In genomic region chr15:27467641-27468040, GRCm38 (mm10) we compare ENCODE assay signal across 8 mouse cellular contexts. TPM values are rescaled to one million over a fixed set of nuclear protein-coding genes. Genes with fewer than 3 reads are reported as not detected.
DNase-seq lines count a peak whose midpoint lies in the region; ATAC-seq and TF ChIP-seq lines count a peak whose summit lies in the region.

No protein-coding gene starts in this region.

- WGBS in embryonic facial prominence, embryonic 10.5 days, result 15% methylated on average over 7 of the region's 7 CpGs
- WGBS in hindbrain, embryonic 16.5 days, result 9% methylated on average over 7 of the region's 7 CpGs
- WGBS in midbrain, embryonic 16.5 days, result 6% methylated on average over 7 of the region's 7 CpGs

- ATAC-seq in hindbrain, embryonic 16.5 days, result 0 out of 2 replicates have a peak, but pooled peaks have one; percentile 12
- no peak for ATAC-seq in midbrain, embryonic 16.5 days
- ATAC-seq in granulocyte monocyte progenitor cell, adult 5-6 weeks (replicated peaks; ENCODE audit: poor library complexity, severe bottlenecking), result no peak

- no peak for DNase-seq in gastrocnemius, adult 2 months
- no peak for DNase-seq in gastrocnemius, postnatal 25 days
- peak; percentile 40 for DNase-seq in A20 (ENCODE audit: low read depth, low spot score)
- DNase-seq in embryonic facial prominence, embryonic 10.5 days (ENCODE audit: low spot score), result no peak
- no peak for DNase-seq in gastrocnemius, postnatal 36 days

- H3K36me3 ChIP-seq in embryonic facial prominence, embryonic 10.5 days (replicated peaks), result no peaks in the 10 kb centered on the region
- H3K36me3 ChIP-seq in hindbrain, embryonic 16.5 days (ENCODE audit: control insufficient read depth, insufficient read depth, low read length), result no peaks in the 10 kb centered on the region
- no peaks in the 10 kb centered on the region for H3K36me3 ChIP-seq in midbrain, embryonic 16.5 days (ENCODE audit: control insufficient read depth, insufficient read depth, low read length)

- peak overlapping the region; percentile 95 for H3K4me3 ChIP-seq in gastrocnemius, adult 2 months
- H3K4me3 ChIP-seq in embryonic facial prominence, embryonic 10.5 days, result peak overlapping the region; percentile 63
- peak overlapping the region; percentile 88 for H3K4me3 ChIP-seq in hindbrain, embryonic 16.5 days (ENCODE audit: low read length)
- peak overlapping the region; percentile 86 for H3K4me3 ChIP-seq in midbrain, embryonic 16.5 days (ENCODE audit: low read depth, low read length)

- H3K4me2 ChIP-seq in hindbrain, embryonic 16.5 days (ENCODE audit: low read length), result peak overlapping the region; percentile 68
- peak overlapping the region; percentile 73 for H3K4me2 ChIP-seq in midbrain, embryonic 16.5 days (ENCODE audit: low read length)

- H3K4me1 ChIP-seq in embryonic facial prominence, embryonic 10.5 days, result peaks cover 9% of the 10 kb centered on the region
- H3K4me1 ChIP-seq in hindbrain, embryonic 16.5 days (ENCODE audit: control insufficient read depth, insufficient read depth, low read depth, low read length), result peaks cover 20% of the 10 kb centered on the region
- H3K4me1 ChIP-seq in midbrain, embryonic 16.5 days (ENCODE audit: control insufficient read depth, insufficient read depth, low read length), result peaks cover 19% of the 10 kb centered on the region

- H3K27ac ChIP-seq in gastrocnemius, adult 2 months, result peak overlapping the region; percentile 96
- no peak overlapping the region for H3K27ac ChIP-seq in embryonic facial prominence, embryonic 10.5 days (replicated peaks)
- H3K27ac ChIP-seq in hindbrain, embryonic 16.5 days (ENCODE audit: low read depth, low read length), result peak overlapping the region; percentile 95
- H3K27ac ChIP-seq in midbrain, embryonic 16.5 days (ENCODE audit: low read length), result peak overlapping the region; percentile 96

- no peak for TF ChIP-seq CTCF in gastrocnemius, adult 2 months (IDR thresholded peaks at IDR 0.05)

- H3K9ac ChIP-seq in hindbrain, embryonic 16.5 days (ENCODE audit: low read depth, low read length), result peak overlapping the region; percentile 95
- peak overlapping the region; percentile 97 for H3K9ac ChIP-seq in midbrain, embryonic 16.5 days (ENCODE audit: low read depth, low read length)

- intact Hi-C loops in gastrocnemius, adult 2 months (cut with DNase I), result loop anchor here (2.0 to 5.0 kb wide), 3 partner anchors 35 to 141 kb away; no protein-coding TSS in a partner anchor
- intact Hi-C loops in gastrocnemius, postnatal 36 days (cut with DNase I), result loop anchor here (5.0 kb wide), 3 partner anchors 35 to 105 kb away; no protein-coding TSS in a partner anchor

- H3K27me3 ChIP-seq in embryonic facial prominence, embryonic 10.5 days (replicated peaks; ENCODE audit: low read depth, poor library complexity, severe bottlenecking), result peaks cover 24% of the 10 kb centered on the region
- no peaks in the 10 kb centered on the region for H3K27me3 ChIP-seq in hindbrain, embryonic 16.5 days (replicated peaks; ENCODE audit: control insufficient read depth, insufficient read depth, low read length)
- peaks cover 2% of the 10 kb centered on the region; the same call in 1 of the 2 replicates for H3K27me3 ChIP-seq in midbrain, embryonic 16.5 days (ENCODE audit: control insufficient read depth, insufficient read depth, low read depth, low read length)

- no peaks in the 10 kb centered on the region for H3K9me3 ChIP-seq in embryonic facial prominence, embryonic 10.5 days
- no peaks in the 10 kb centered on the region for H3K9me3 ChIP-seq in hindbrain, embryonic 16.5 days (ENCODE audit: control insufficient read depth, low read length)
- no peaks in the 10 kb centered on the region for H3K9me3 ChIP-seq in midbrain, embryonic 16.5 days (replicated peaks; ENCODE audit: control insufficient read depth, low read length, poor library complexity, severe bottlenecking)

RNA-seq across cellular contexts. Expression of gene Ank, which starts 1.2 kb away (rescaled TPM):
- 100 to 1,000 TPM; 134 to 142 TPM for total RNA-seq in gastrocnemius, adult 2 months (2021)
- 100 to 1,000 TPM in 1 of 2 experiments, 10 to 100 TPM in 1; 92.7 to 101 TPM for total RNA-seq in gastrocnemius, postnatal 25 days (2021)
- polyA plus RNA-seq in embryonic facial prominence, embryonic 10.5 days (2016; fragmentation: Nextera tagmentation; extraction: Ambion mirVana), result 5.9 and 6.2 TPM in 2 replicates
- 11.6 and 15.6 TPM in 2 replicates for polyA plus RNA-seq in hindbrain, embryonic 16.5 days (2015; fragmentation: Nextera tagmentation; extraction: Ambion mirVana)
- 15.0 and 15.7 TPM in 2 replicates for polyA plus RNA-seq in midbrain, embryonic 16.5 days (2015; fragmentation: Nextera tagmentation; extraction: Ambion mirVana)
- 20.1 and 20.8 TPM in 2 replicates for total RNA-seq in granulocyte monocyte progenitor cell, adult 5-6 weeks (2014; fragmentation: Nextera tagmentation)
- 11.3 and 12.4 TPM in 2 replicates for total RNA-seq in granulocyte monocyte progenitor cell, adult 5-6 weeks (2017)
- 100 to 1,000 TPM; 107 to 112 TPM for total RNA-seq in gastrocnemius, postnatal 36 days (2021)

Comparison
In these comparisons a context has a peak if more than half of its experiments do, and no peak if none do; other contexts are left out.
1. RNA of gene Ank, which starts 1.2 kb away (total RNA-seq): 134 to 142 TPM in gastrocnemius, adult 2 months, 107 to 112 TPM in gastrocnemius, postnatal 36 days and 92.7 to 101 TPM in gastrocnemius, postnatal 25 days; 11.3 to 20.8 TPM in granulocyte monocyte progenitor cell, adult 5-6 weeks; every median in the first group is over 4 times any median in the second.
2. Peak in every context shown above with its lines, with median percentiles within 50 percentile points of each other: H3K4me3 ChIP-seq.